Mouse (Mus musculus) liver, adult 2 months (tissue): ENCODE measurements around the gene Pitpnm1. TPM values are rescaled to one million over a fixed set of nuclear protein-coding genes. Genes with fewer than 3 reads are reported as not detected.

Source experiments
- DNase-seq: peaks from one replicate; pipeline ENCODE4 v3.0.0-alpha.2; 2011; ENCODE audit warnings: low read depth, low spot score; ENCODE audit errors: extremely low read depth
- H3K27ac ChIP-seq: fragments of 200-500 bp; replicated peaks from 2 replicates; pipeline ENCODE4 v1.5.1; 2012; ENCODE audit warnings: low read depth, mild to moderate bottlenecking, control low read depth, inconsistent platforms, low read length; ENCODE audit not compliant: insufficient read depth
- H3K27me3 ChIP-seq: fragments of 200-500 bp; 2 replicates; pipeline ENCODE4 v1.6.1; 2012; ENCODE audit warnings: mild to moderate bottlenecking, moderate library complexity, low read length, inconsistent platforms; ENCODE audit not compliant: control insufficient read depth, insufficient read depth
- H3K36me3 ChIP-seq: fragments of 200-500 bp; 2 replicates; pipeline ENCODE4 v1.6.1; 2012; ENCODE audit warnings: low read length, inconsistent platforms; ENCODE audit not compliant: control insufficient read depth, insufficient read depth
- H3K4me1 ChIP-seq: fragments of 200-500 bp; 2 replicates; pipeline ENCODE4 v1.6.1; 2011; ENCODE audit warnings: low read length; ENCODE audit not compliant: control insufficient read depth, insufficient read depth
- H3K4me3 ChIP-seq: fragments of 200-500 bp; 2 replicates; pipeline ENCODE4 v1.5.1; 2011; ENCODE audit warnings: low read depth, mild to moderate bottlenecking, control low read depth, low read length, moderate library complexity; ENCODE audit not compliant: insufficient read depth
- H3K79me2 ChIP-seq: fragments of 200-500 bp; 2 replicates; pipeline ENCODE4 v1.6.1; 2012; ENCODE audit warnings: inconsistent platforms, mild to moderate bottlenecking, low read length, moderate library complexity; ENCODE audit not compliant: control insufficient read depth, insufficient read depth
- H3K9ac ChIP-seq: fragments of 200-500 bp; 2 replicates; pipeline ENCODE4 v1.6.1; 2012; ENCODE audit warnings: low read depth, mild to moderate bottlenecking, control low read depth, inconsistent platforms, low read length
- CTCF ChIP-seq: fragments of 200-500 bp; IDR thresholded peaks from 2 replicates; pipeline ENCODE4 v1.5.1; 2011; ENCODE audit warnings: low read depth, low read length, control low read depth
- POLR2A ChIP-seq: fragments of 200-500 bp; IDR thresholded peaks from 2 replicates; pipeline ENCODE4 v1.6.1; 2011; ENCODE audit warnings: low read length, control low read depth; ENCODE audit not compliant: insufficient read depth; ENCODE audit errors: extremely low read depth
- WGBS: fragments of 180-500 bp; shearing (Covaris S2); methylation state at CpG from one replicate; pipeline ENCODE4 v1.1.7; 2018; 5-methylcytosine and 5-hydroxymethylcytosine counted together
- polyA plus RNA-seq: library from polyadenylated mRNA; depleted of rRNA; stranded (reverse); fragments of >200 nt; gene quantifications from 2 replicates; pipeline ENCODE4 v1.2.3, GENCODE M21; 2012
- total RNA-seq: library from RNA; depleted of rRNA; stranded (reverse); fragments of >200 nt; gene quantifications from 2 replicates; pipeline ENCODE4 v1.2.3, GENCODE M21; 2014

The Pitpnm1 gene
- total and polyA plus RNA-seq, 2 experiments = 1.7 to 14.2 TPM

GRCm38 (mm10) chr19:4094348-4094747, 5.5 kb upstream of the Pitpnm1 start:
- TF ChIP-seq CTCF (no peak), POLR2A (no peak)
- no peak overlapping the region for H3K27ac ChIP-seq
- DNase-seq = no peak
- peaks cover 19% of the 10 kb centered on the region for H3K4me1 ChIP-seq
- WGBS = 92% methylated on average over 3 of the region's 3 CpGs
- no peaks in the 10 kb centered on the region for H3K27me3 ChIP-seq
- H3K4me3 ChIP-seq = no peak overlapping the region
- no peak overlapping the region for H3K9ac ChIP-seq
- no peaks in the 10 kb centered on the region for H3K36me3 ChIP-seq
- H3K79me2 ChIP-seq = no peaks in the 10 kb centered on the region

- peaks cover 22% of the 10 kb centered on the region for H3K4me1 ChIP-seq
- WGBS = 82% methylated on average over 5 of the region's 5 CpGs
- H3K36me3 ChIP-seq = no peaks in the 10 kb centered on the region
- TF ChIP-seq CTCF (no peak), POLR2A (no peak)
- DNase-seq = no peak
- H3K27me3 ChIP-seq = no peaks in the 10 kb centered on the region
- no peaks in the 10 kb centered on the region for H3K79me2 ChIP-seq
- no peak overlapping the region for H3K4me3 ChIP-seq
- no peak overlapping the region for H3K9ac ChIP-seq
- no peak overlapping the region for H3K27ac ChIP-seq
Observed at GRCm38 (mm10) chr19:4094774-4095303, 5.0 kb upstream of the Pitpnm1 start.

- H3K4me3 ChIP-seq = no peak overlapping the region
- peaks cover 26% of the 10 kb centered on the region for H3K4me1 ChIP-seq
- DNase-seq = no peak
- H3K36me3 ChIP-seq = no peaks in the 10 kb centered on the region
- TF ChIP-seq CTCF (no peak), POLR2A (no peak)
- WGBS = 89% methylated on average over 3 of the region's 3 CpGs
- no peaks in the 10 kb centered on the region for H3K27me3 ChIP-seq
- H3K27ac ChIP-seq = no peak overlapping the region
- H3K9ac ChIP-seq = no peak overlapping the region
- H3K79me2 ChIP-seq = no peaks in the 10 kb centered on the region
Observed at GRCm38 (mm10) chr19:4095802-4096201, 4.0 kb upstream of the Pitpnm1 start.

GRCm38 (mm10) chr19:4096642-4097440, 3.0 kb upstream of the Pitpnm1 start, which contains the start of gene Cdk2ap2:
TSS of gene Cdk2ap2 (plus strand) at chr19:4097182.
- no peaks in the 10 kb centered on the region for H3K27me3 ChIP-seq
- TF ChIP-seq POLR2A (peak; percentile 86), CTCF (no peak)
- DNase-seq = peak; percentile 93
- no peaks in the 10 kb centered on the region for H3K36me3 ChIP-seq
- peak within 1 kb of the TSS; percentile 87 for H3K9ac ChIP-seq
- no peaks in the 10 kb centered on the region for H3K79me2 ChIP-seq
- peak within 1 kb of the TSS; percentile 96 for H3K27ac ChIP-seq
- H3K4me3 ChIP-seq = peak within 1 kb of the TSS; percentile 88
- peaks cover 26% of the 10 kb centered on the region for H3K4me1 ChIP-seq
- under 1% methylated on average over 65 of the region's 65 CpGs for WGBS

GRCm38 (mm10) chr19:4097441-4097825, 2.4 kb upstream of the Pitpnm1 start:
- TF ChIP-seq CTCF (no peak), POLR2A (no peak)

More at GRCm38 (mm10) chr19:4097441-4097825, 2.4 kb upstream of the Pitpnm1 start:
- H3K4me1 ChIP-seq = peaks cover 26% of the 10 kb centered on the region
- peak; percentile 90 for DNase-seq
- H3K27me3 ChIP-seq = no peaks in the 10 kb centered on the region
- 1% methylated on average over 21 of the region's 21 CpGs for WGBS
- peak overlapping the region; percentile 83 for H3K9ac ChIP-seq
- peak overlapping the region; percentile 88 for H3K27ac ChIP-seq
- peak overlapping the region; percentile 78 for H3K4me3 ChIP-seq
- H3K36me3 ChIP-seq = no peaks in the 10 kb centered on the region
- no peaks in the 10 kb centered on the region for H3K79me2 ChIP-seq
